Mouse (Mus musculus): ENCODE data around the gene Mapkap1.

DNA sequence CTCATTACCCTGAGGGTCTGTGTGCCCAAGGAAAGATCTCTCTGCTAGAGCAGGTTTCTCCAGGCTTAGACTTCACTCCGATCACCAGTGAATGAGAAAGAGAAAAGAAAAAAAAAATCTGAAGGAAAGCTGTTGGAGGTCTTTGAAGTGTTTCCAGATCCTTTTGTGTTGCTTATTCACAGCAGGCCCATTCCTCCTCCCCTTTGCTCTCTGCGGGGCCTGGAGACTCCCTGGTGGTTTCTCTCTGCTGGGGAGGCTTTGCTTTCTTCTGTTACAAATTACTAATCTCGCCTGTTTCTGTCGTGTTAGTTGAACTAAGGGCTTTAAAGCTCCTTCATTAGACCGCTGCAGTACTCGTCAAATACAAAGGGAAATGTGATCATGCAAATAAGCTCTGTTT is 163.8 kb downstream of the Mapkap1 start:
- TF ChIP-seq CTCF (IDR thresholded peaks at IDR 0.05; ENCODE audit: extremely low read depth, insufficient read length, insufficient replicate concordance, low read depth, low read length) = no peak
- no peak for TF ChIP-seq POLR2A (IDR thresholded peaks at IDR 0.05; ENCODE audit: low read depth, low read length)

All from small intestine, adult 2 months (tissue).